Mouse (Mus musculus): ENCODE data around the gene Tapt1.

- TF ChIP-seq CTCF (IDR thresholded peaks at IDR 0.05; ENCODE audit: control insufficient read depth, insufficient read depth, low read length) (no peak), POLR2A (IDR thresholded peaks at IDR 0.05; ENCODE audit: borderline replicate concordance, control insufficient read depth, low read depth, low read length) (no peak)
These were observed 2.2 kb downstream of the Tapt1 start for GRCm38 (mm10) chr5:44224251-44224650.

Data from bone marrow, adult 2 months (tissue).